Mouse (Mus musculus) megakaryocyte, embryonic 14.5 days (primary cell): ENCODE measurements at regions not wholly inside any gene's neighbourhood (a gene's known extent, or its start where the extent isn't known, plus 50 kb on each side); places are given as distances from the start of the nearest gene placed in this dataset.

Experiments
- H3K27me3 ChIP-seq: replicated peaks from 2 replicates; pipeline ENCODE3; 2012; ENCODE audit warnings: inconsistent platforms
- H3K36me3 ChIP-seq: replicated peaks from 2 replicates; pipeline ENCODE3; 2012; ENCODE audit warnings: low read length, inconsistent platforms, mixed read lengths
- H3K4me1 ChIP-seq: 2 replicates; pipeline ENCODE4 v1.6.1; 2012; ENCODE audit warnings: inconsistent platforms
- H3K4me3 ChIP-seq: replicated peaks from 2 replicates; pipeline ENCODE3; 2012; ENCODE audit warnings: moderate library complexity, mild to moderate bottlenecking, inconsistent platforms
- H3K9me3 ChIP-seq: 2 replicates; pipeline ENCODE4 v1.6.1; 2012; ENCODE audit warnings: inconsistent platforms
- FLI1 ChIP-seq: IDR thresholded peaks from 2 replicates; pipeline ENCODE4 v1.6.1; 2012; ENCODE audit warnings: low read length, inconsistent platforms, mixed read lengths
- GATA1 ChIP-seq: IDR thresholded peaks from 3 replicates; pipeline ENCODE4 v1.6.1; 2012; ENCODE audit warnings: mixed read lengths, low read length, inconsistent platforms, borderline replicate concordance

DNA sequence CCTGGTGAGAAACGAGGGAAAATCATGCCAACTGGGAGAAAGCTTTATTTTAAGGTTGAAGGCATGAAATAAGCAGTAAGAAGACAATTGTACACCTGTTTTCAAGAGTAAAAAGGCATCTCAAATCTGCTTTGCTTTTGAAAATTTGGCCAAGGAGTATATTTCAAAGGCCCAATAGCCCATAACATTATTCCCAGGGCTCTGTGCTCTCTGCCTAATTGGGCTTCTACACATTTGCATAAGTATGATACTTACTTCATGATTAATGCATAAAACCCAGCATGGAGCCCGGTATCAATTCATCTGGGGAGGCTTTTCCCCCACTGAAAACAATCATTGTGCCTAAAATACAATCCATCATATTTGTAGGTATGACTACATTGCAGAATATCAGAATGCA is 252.4 kb downstream of the Nova1 start:
- H3K4me1 ChIP-seq, result no peaks in the 10 kb centered on the region
- TF ChIP-seq FLI1 (no peak), GATA1 (no peak)
- no peak overlapping the region for H3K4me3 ChIP-seq
- no peaks in the 10 kb centered on the region for H3K27me3 ChIP-seq
- no peaks in the 10 kb centered on the region for H3K36me3 ChIP-seq
- H3K9me3 ChIP-seq, result no peaks in the 10 kb centered on the region

DNA sequence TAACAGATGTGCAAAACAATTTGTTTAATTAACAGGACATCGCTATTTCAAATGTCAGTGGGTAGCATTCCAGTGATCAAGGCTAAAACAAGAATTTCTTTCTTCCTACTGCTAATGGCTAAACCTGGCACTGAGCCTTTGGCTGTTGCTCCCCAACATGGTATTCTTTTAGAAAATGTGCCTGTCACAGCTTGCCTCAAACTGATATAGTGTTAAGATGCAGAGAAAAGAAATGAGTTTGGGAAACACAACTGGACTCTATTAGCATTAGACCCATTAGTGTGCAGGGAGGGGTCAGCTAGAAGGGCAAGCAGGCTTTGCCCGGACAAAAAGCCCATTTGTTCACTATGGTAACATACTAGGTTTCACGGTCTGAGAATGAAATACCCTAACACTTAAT is 297.8 kb downstream of the Nova1 start:
- Histone ChIP-seq H3K9me3 (no peaks in the 10 kb centered on the region), H3K27me3 (no peaks in the 10 kb centered on the region), H3K36me3 (no peaks in the 10 kb centered on the region), H3K4me3 (no peak overlapping the region), H3K4me1 (no peaks in the 10 kb centered on the region)
- TF ChIP-seq GATA1, result no peak
- TF ChIP-seq FLI1, result no peak

GRCm38 (mm10) chr12:46507829-46508228 is 310.9 kb downstream of the Nova1 start:
- Histone ChIP-seq H3K4me3 (no peak overlapping the region), H3K27me3 (no peaks in the 10 kb centered on the region), H3K9me3 (no peaks in the 10 kb centered on the region), H3K36me3 (no peaks in the 10 kb centered on the region), H3K4me1 (no peaks in the 10 kb centered on the region)
- no peak for TF ChIP-seq GATA1
- TF ChIP-seq FLI1, result no peak

GRCm38 (mm10) chr12:46492465-46492864 is 326.3 kb downstream of the Nova1 start:
- Histone ChIP-seq H3K27me3 (no peaks in the 10 kb centered on the region), H3K4me3 (no peak overlapping the region), H3K36me3 (no peaks in the 10 kb centered on the region), H3K9me3 (no peaks in the 10 kb centered on the region), H3K4me1 (no peaks in the 10 kb centered on the region)
- TF ChIP-seq FLI1 (no peak), GATA1 (no peak)

DNA sequence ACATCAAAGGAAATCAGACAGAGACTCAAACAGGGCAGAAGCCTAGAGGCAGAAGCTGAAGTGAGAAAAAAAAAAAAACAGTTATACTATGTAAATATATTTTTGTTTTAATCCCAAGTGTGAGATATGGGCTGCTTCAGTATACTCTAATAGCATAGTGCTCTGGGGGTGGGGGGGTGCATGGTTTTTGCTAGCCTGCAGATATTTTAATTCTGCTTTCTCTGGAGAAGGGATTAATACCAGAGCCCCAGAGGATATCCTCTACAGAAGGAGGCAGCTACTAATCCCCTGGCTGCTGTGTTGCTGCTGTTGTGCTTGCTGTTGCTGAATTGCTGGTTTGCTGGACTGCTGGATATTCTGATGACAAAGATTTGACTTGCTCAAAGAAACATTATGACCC is 367.8 kb downstream of the Nova1 start:
- Histone ChIP-seq H3K4me1 (no peaks in the 10 kb centered on the region), H3K9me3 (no peaks in the 10 kb centered on the region), H3K36me3 (no peaks in the 10 kb centered on the region), H3K4me3 (no peak overlapping the region), H3K27me3 (no peaks in the 10 kb centered on the region)
- TF ChIP-seq FLI1 (no peak), GATA1 (no peak)

- TF ChIP-seq FLI1 (no peak), GATA1 (no peak)
- Histone ChIP-seq H3K4me3 (no peak overlapping the region), H3K4me1 (no peaks in the 10 kb centered on the region), H3K9me3 (no peaks in the 10 kb centered on the region), H3K36me3 (no peaks in the 10 kb centered on the region), H3K27me3 (no peaks in the 10 kb centered on the region)
These were observed 373.9 kb downstream of the Nova1 start for GRCm38 (mm10) chr12:46444644-46445313.

GRCm38 (mm10) chr12:46419591-46419990 is 399.1 kb downstream of the Nova1 start:
- Histone ChIP-seq H3K4me3 (no peak overlapping the region), H3K27me3 (no peaks in the 10 kb centered on the region), H3K4me1 (no peaks in the 10 kb centered on the region), H3K36me3 (no peaks in the 10 kb centered on the region), H3K9me3 (no peaks in the 10 kb centered on the region)
- TF ChIP-seq FLI1 (no peak), GATA1 (no peak)

DNA sequence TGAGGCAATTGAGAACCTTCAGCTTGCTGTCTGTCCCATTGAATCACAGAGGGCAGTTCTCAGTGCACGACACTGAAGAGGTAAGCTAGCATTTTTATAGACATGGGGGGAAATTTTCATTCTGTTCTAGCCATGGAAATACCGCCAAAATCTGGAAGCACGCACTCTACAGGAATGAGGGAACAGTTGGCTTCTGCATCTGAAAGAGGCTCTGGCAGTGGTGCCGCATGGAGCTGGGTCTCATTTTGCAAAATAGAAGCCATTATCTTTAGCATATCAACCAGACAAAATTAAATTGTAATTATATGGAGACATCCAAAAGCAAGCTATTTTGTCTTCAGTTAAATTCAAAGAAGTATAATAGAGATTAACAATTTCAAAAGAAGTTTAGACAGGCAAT is 399.7 kb downstream of the Nova1 start:
- no peaks in the 10 kb centered on the region for H3K36me3 ChIP-seq
- H3K9me3 ChIP-seq, result no peaks in the 10 kb centered on the region
- TF ChIP-seq FLI1 (no peak), GATA1 (no peak)
- no peak overlapping the region for H3K4me3 ChIP-seq
- no peaks in the 10 kb centered on the region for H3K4me1 ChIP-seq
- H3K27me3 ChIP-seq, result no peaks in the 10 kb centered on the region

DNA sequence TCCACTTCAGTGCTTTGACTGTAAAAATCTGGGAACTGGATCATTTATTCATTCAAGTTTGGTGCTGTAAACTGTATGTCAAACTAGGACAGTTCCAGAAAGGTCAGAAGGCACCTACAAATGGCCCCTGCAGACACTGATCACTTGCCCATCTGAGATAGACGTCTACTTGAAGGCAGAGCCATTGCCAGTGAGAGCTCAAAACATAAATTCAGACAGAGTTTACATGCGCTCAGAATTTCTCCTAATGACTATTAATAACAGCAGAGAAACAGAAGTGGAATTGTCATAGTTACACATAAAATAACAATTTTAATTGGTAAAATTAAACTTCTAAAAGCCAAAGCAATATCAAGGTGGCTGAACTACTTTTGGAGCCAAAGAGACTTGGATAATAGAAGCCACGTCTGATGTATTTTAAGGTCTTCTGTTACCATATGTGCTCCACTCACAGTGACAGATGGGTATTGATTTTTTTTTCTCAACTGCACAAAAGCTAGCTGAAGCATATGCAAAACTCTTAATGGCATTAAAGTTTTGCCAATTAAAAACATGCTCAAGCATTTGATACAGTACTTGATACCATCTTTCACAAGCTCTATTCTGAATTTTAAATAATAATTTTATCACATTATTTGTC is 401.8 kb downstream of the Nova1 start:
- H3K27me3 ChIP-seq, result no peaks in the 10 kb centered on the region
- no peak overlapping the region for H3K4me3 ChIP-seq
- no peak for TF ChIP-seq FLI1
- TF ChIP-seq GATA1, result no peak
- no peaks in the 10 kb centered on the region for H3K9me3 ChIP-seq
- no peaks in the 10 kb centered on the region for H3K36me3 ChIP-seq
- no peaks in the 10 kb centered on the region for H3K4me1 ChIP-seq

DNA sequence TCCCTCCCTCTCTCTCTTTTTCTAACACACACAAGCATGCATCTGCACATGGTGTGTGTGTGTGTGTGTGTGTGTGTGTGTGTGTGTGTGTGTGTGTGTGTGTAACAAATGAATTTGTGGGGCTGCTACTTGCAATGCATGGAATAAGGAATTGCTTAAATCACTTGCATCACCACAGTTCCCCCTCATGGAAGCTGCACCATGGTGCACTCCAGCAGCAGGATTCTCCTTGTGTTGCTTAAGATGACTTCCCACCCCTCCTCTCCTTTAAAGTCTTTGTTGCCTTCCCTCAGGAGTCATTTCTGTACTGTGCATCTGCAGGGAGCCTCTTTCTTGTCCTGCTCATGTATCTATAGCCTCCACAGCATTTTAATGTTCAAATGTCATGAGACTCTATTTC is 402.5 kb downstream of the Nova1 start:
- TF ChIP-seq FLI1 (no peak), GATA1 (no peak)
- H3K36me3 ChIP-seq, result no peaks in the 10 kb centered on the region
- H3K27me3 ChIP-seq, result no peaks in the 10 kb centered on the region
- no peak overlapping the region for H3K4me3 ChIP-seq
- no peaks in the 10 kb centered on the region for H3K9me3 ChIP-seq
- H3K4me1 ChIP-seq, result no peaks in the 10 kb centered on the region
